Mouse (Mus musculus) forebrain, embryonic 14.5 days (tissue): Measurements from ENCODE around the gene Errfi1. TPM values are rescaled to one million over a fixed set of nuclear protein-coding genes. Genes with fewer than 3 reads are reported as not detected.
A peak's percentile ranks its signal among the peaks of the same experiment; 100 is the strongest.
"Not testable (repeated sequence)": the region's sequence is repeated elsewhere in the genome, so short reads cannot be mapped to it uniquely, and the experiment has no call there.

Experiments
- ATAC-seq: fragments of 200-750 bp; cut with Nextera tagmentation; 2 replicates; pipeline ENCODE4 v1.8.0; 2017; ENCODE audit warnings: mild to moderate bottlenecking, moderate library complexity
- DNase-seq: peaks from one replicate; pipeline ENCODE4 v3.0.0-alpha.2; 2015; ENCODE audit warnings: low spot score
- H3K27ac ChIP-seq: fragments of 300-500 bp; sonication (generic); 2 replicates; pipeline ENCODE4 v1.5.1; 2014; ENCODE audit warnings: low read depth, mild to moderate bottlenecking, control low read depth, low read length, moderate library complexity
- H3K27me3 ChIP-seq: fragments of 300-500 bp; sonication (generic); replicated peaks from 2 replicates; pipeline ENCODE4 v1.6.1; 2014; ENCODE audit warnings: low read length, control low read depth, mixed read lengths; ENCODE audit not compliant: control insufficient read depth, insufficient read depth
- H3K36me3 ChIP-seq: fragments of 300-500 bp; sonication (generic); 2 replicates; pipeline ENCODE4 v1.6.1; 2014; ENCODE audit warnings: low read length, control low read depth; ENCODE audit not compliant: control insufficient read depth, insufficient read depth
- H3K4me1 ChIP-seq: fragments of 300-500 bp; sonication (generic); 2 replicates; pipeline ENCODE4 v1.6.1; 2014; ENCODE audit warnings: antibody characterized with exemption, low read length, control low read depth; ENCODE audit not compliant: control insufficient read depth, insufficient read depth
- H3K4me2 ChIP-seq: fragments of 300-500 bp; sonication (generic); 2 replicates; pipeline ENCODE4 v1.6.1; 2014; ENCODE audit warnings: mild to moderate bottlenecking, control low read depth, low read length
- H3K4me3 ChIP-seq: fragments of 300-500 bp; sonication (generic); 2 replicates; pipeline ENCODE4 v1.5.1; 2014; ENCODE audit warnings: low read depth, low read length, control low read depth
- H3K9ac ChIP-seq: fragments of 300-500 bp; sonication (generic); 2 replicates; pipeline ENCODE4 v1.6.1; 2014; ENCODE audit warnings: mild to moderate bottlenecking, low read length, control low read depth, moderate library complexity
- H3K9me3 ChIP-seq: fragments of 300-500 bp; sonication (generic); replicated peaks from 2 replicates; pipeline ENCODE4 v1.6.1; 2016; ENCODE audit warnings: low read length, control low read depth, mixed read lengths; ENCODE audit not compliant: control insufficient read depth
- WGBS: fragments of 180-500 bp; shearing (Covaris S2); extraction: QIAGEN DNeasy Blood & Tissue Kit; methylation state at CpG from one replicate; pipeline ENCODE4 v1.1.7; 2014; 5-methylcytosine and 5-hydroxymethylcytosine counted together
- polyA plus RNA-seq: library from polyadenylated mRNA; unstranded; fragments of >200 nt; fragmentation: Nextera tagmentation; extraction: Ambion mirVana; gene quantifications from 2 replicates; pipeline ENCODE4 v1.2.1, GENCODE M21; 2014

The Errfi1 gene
- polyA plus RNA-seq, 1 experiment from 2014 or later: 17.4 TPM

GRCm38 (mm10) chr4:150868859-150869258 lies 15.1 kb downstream of the Errfi1 start:
- Histone ChIP-seq H3K27me3 (no peaks in the 10 kb centered on the region), H3K4me2 (no peak overlapping the region), H3K36me3 (peaks cover 21% of the 10 kb centered on the region), H3K4me3 (no peak overlapping the region), H3K27ac (no peak overlapping the region), H3K9ac (no peak overlapping the region), H3K4me1 (no peaks in the 10 kb centered on the region; the same call in 1 of the 2 replicates), H3K9me3 (no peaks in the 10 kb centered on the region)
- WGBS: 84% methylated on average over 2 of the region's 2 CpGs
- DNase-seq: no peak
- ATAC-seq: no peak

- Histone ChIP-seq H3K9ac (no peak overlapping the region), H3K9me3 (no peaks in the 10 kb centered on the region), H3K27ac (no peak overlapping the region), H3K4me1 (no peaks in the 10 kb centered on the region; the same call in 1 of the 2 replicates), H3K27me3 (no peaks in the 10 kb centered on the region), H3K36me3 (peaks cover 21% of the 10 kb centered on the region), H3K4me3 (no peak overlapping the region), H3K4me2 (no peak overlapping the region)
- 77% methylated on average over 17 of the region's 17 CpGs for WGBS
- ATAC-seq (no peak), DNase-seq (no peak)
Observed at GRCm38 (mm10) chr4:150869276-150870197, 15.8 kb downstream of the Errfi1 start.

DNA sequence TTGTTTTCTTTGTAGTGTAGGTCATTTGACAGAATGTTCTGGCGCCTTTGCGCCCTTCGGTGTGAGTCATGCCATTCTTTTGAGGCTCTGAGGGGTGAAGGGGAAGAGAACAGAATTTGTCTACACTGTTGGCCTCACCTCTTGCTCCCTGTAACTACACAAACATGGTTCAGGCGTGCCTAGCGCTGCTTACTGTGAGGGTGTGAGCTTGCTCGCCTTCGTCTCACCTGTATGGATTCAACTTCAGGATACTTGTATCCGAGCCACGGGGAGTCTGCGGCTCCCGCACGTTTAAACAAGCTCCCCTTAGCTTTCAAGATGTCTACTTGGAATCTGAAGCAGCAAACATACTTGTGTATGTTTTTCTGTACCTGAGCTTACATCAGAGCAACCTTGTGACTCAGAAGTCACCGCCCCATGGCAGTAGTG lies 17.3 kb downstream of the Errfi1 start:
- DNase-seq (no peak), ATAC-seq (no peak)
- peaks cover 19% of the 10 kb centered on the region for H3K36me3 ChIP-seq
- 83% methylated on average over 13 of the region's 13 CpGs for WGBS
- no peak overlapping the region for H3K9ac ChIP-seq
- H3K4me2 ChIP-seq: no peak overlapping the region
- no peaks in the 10 kb centered on the region for H3K27me3 ChIP-seq
- no peaks in the 10 kb centered on the region; the same call in 1 of the 2 replicates for H3K4me1 ChIP-seq
- H3K27ac ChIP-seq: no peak overlapping the region
- no peak overlapping the region for H3K4me3 ChIP-seq
- no peaks in the 10 kb centered on the region for H3K9me3 ChIP-seq

GRCm38 (mm10) chr4:150871392-150872138 lies 17.8 kb downstream of the Errfi1 start:
- no peak overlapping the region for H3K9ac ChIP-seq
- no peak overlapping the region for H3K4me2 ChIP-seq
- H3K4me1 ChIP-seq: no peaks in the 10 kb centered on the region; the same call in 1 of the 2 replicates
- no peaks in the 10 kb centered on the region for H3K9me3 ChIP-seq
- H3K27ac ChIP-seq: no peak overlapping the region
- H3K4me3 ChIP-seq: no peak overlapping the region
- peaks cover 13% of the 10 kb centered on the region for H3K36me3 ChIP-seq
- DNase-seq (peak; percentile 10), ATAC-seq (no peak; the same call in 1 of the 2 replicates)
- no peaks in the 10 kb centered on the region for H3K27me3 ChIP-seq
- 33% methylated on average over 10 of the region's 10 CpGs for whole genome bisulfite sequencing

- Histone ChIP-seq H3K9me3 (no peaks in the 10 kb centered on the region), H3K27me3 (no peaks in the 10 kb centered on the region), H3K27ac (no peak overlapping the region), H3K36me3 (peaks cover 6% of the 10 kb centered on the region; the same call in 1 of the 2 replicates), H3K9ac (no peak overlapping the region), H3K4me1 (no peaks in the 10 kb centered on the region; the same call in 1 of the 2 replicates), H3K4me2 (no peak overlapping the region), H3K4me3 (no peak overlapping the region)
- ATAC-seq (peak; percentile 32; the same call in 1 of the 2 replicates), DNase-seq (peak; percentile 23)
- 44% methylated on average over 9 of the region's 9 CpGs for WGBS
Observed at GRCm38 (mm10) chr4:150872139-150872651, 18.5 kb downstream of the Errfi1 start.

DNA sequence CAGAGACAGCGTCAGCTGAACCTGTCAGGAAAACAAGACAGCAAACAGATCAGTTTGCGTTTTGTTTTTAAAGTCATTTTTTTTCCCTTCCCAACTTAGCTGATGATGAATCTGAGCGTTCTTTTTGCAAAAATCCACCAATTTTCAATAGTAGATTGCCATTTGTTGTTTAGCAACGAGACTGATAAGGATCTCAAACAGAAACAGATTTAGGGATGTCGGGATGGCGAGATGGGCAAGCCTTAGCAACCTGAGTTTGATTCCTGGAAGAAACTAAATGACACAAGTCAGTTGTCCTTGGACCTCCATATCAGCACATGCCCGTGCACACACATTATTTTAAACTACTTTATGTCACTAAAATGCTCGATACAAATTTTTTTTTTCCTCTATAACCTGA lies 19.0 kb downstream of the Errfi1 start:
- WGBS: 90% methylated on average over 8 of the region's 8 CpGs
- H3K9me3 ChIP-seq: no peaks in the 10 kb centered on the region

GRCm38 (mm10) chr4:150874416-150874815 lies 20.7 kb downstream of the Errfi1 start:
- not testable (repeated sequence) for H3K27ac ChIP-seq, H3K4me1 ChIP-seq, ATAC-seq, H3K27me3 ChIP-seq, H3K4me3 ChIP-seq, H3K4me2 ChIP-seq, H3K9ac ChIP-seq, H3K36me3 ChIP-seq, DNase-seq
- WGBS: 84% methylated on average over 4 of the region's 4 CpGs
- peaks cover 11% of the 10 kb centered on the region for H3K9me3 ChIP-seq

More for the DNA sequence above, 19.0 kb downstream of the Errfi1 start:
- no peak overlapping the region for H3K9ac ChIP-seq
- peaks cover 4% of the 10 kb centered on the region; the same call in 1 of the 2 replicates for H3K36me3 ChIP-seq
- H3K4me1 ChIP-seq: no peaks in the 10 kb centered on the region; the same call in 1 of the 2 replicates
- H3K4me2 ChIP-seq: no peak overlapping the region
- ATAC-seq (no peak), DNase-seq (no peak)
- no peaks in the 10 kb centered on the region for H3K27me3 ChIP-seq
- H3K27ac ChIP-seq: no peak overlapping the region
- H3K4me3 ChIP-seq: no peak overlapping the region

DNA sequence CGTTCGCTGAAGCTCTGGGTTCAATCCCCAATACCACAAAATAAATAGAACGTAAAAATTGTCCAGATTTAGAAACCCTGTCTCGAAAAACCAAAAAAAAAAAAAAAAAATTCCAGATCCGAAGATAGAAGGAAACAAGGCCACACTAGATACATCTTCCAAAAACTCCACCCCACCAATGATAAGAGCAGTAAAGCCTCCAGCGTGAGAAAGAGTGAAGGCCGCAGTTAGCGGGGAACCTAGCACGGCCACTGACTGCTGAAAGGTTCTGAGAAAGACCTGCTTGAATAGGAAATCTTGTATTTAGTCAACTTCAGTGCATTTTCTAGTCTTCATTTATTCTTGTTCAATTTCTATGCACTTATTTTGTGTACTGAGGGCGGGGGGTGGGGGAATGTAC lies 21.7 kb downstream of the Errfi1 start:
- Histone ChIP-seq H3K27ac (no peak overlapping the region), H3K4me2 (no peak overlapping the region), H3K27me3 (no peaks in the 10 kb centered on the region), H3K4me1 (no peaks in the 10 kb centered on the region; the same call in 1 of the 2 replicates), H3K9ac (no peak overlapping the region), H3K36me3 (no peaks in the 10 kb centered on the region), H3K9me3 (peaks cover 17% of the 10 kb centered on the region), H3K4me3 (no peak overlapping the region)
- ATAC-seq: no peak
- 88% methylated on average over 10 of the region's 10 CpGs for WGBS
- no peak for DNase-seq
